Mouse (Mus musculus) midbrain, embryonic 14.5 days (tissue): ENCODE measurements around the gene Irf3. TPM values are rescaled to one million over a fixed set of nuclear protein-coding genes. Genes with fewer than 3 reads are reported as not detected.

ENCODE experiments used
- ATAC-seq: fragments of 200-750 bp; cut with Nextera tagmentation; 2 replicates; pipeline ENCODE4 v1.8.0; 2017; ENCODE audit warnings: moderate number of reproducible peaks, moderate library complexity; ENCODE audit not compliant: low FRiP score, low TSS enrichment
- DNase-seq: peaks from one replicate; pipeline ENCODE4 v3.0.0-alpha.2; 2015
- H3K27ac ChIP-seq: fragments of 300-500 bp; sonication (generic); replicated peaks from 2 replicates; pipeline ENCODE4 v1.5.1; 2014; ENCODE audit warnings: mild to moderate bottlenecking, low read depth, low read length, moderate library complexity
- H3K27me3 ChIP-seq: fragments of 300-500 bp; sonication (generic); 2 replicates; pipeline ENCODE4 v1.6.1; 2014; ENCODE audit warnings: low read length, control low read depth, mixed read lengths; ENCODE audit not compliant: control insufficient read depth, insufficient read depth
- H3K36me3 ChIP-seq: fragments of 300-500 bp; sonication (generic); 2 replicates; pipeline ENCODE4 v1.6.1; 2014; ENCODE audit warnings: low read length, control low read depth; ENCODE audit not compliant: control insufficient read depth, insufficient read depth
- H3K4me1 ChIP-seq: fragments of 300-500 bp; sonication (generic); 2 replicates; pipeline ENCODE4 v1.6.1; 2014; ENCODE audit warnings: mild to moderate bottlenecking, antibody characterized with exemption, low read length, control low read depth; ENCODE audit not compliant: control insufficient read depth, insufficient read depth
- H3K4me2 ChIP-seq: fragments of 300-500 bp; sonication (generic); 2 replicates; pipeline ENCODE4 v1.6.1; 2014; ENCODE audit warnings: mild to moderate bottlenecking, low read length, moderate library complexity
- H3K4me3 ChIP-seq: fragments of 300-500 bp; sonication (generic); replicated peaks from 2 replicates; pipeline ENCODE4 v1.5.1; 2014; ENCODE audit warnings: low read depth, low read length
- H3K9ac ChIP-seq: fragments of 300-500 bp; sonication (generic); replicated peaks from 2 replicates; pipeline ENCODE4 v1.6.1; 2014; ENCODE audit warnings: mild to moderate bottlenecking, low read length, moderate library complexity
- H3K9me3 ChIP-seq: fragments of 300-500 bp; sonication (generic); 2 replicates; pipeline ENCODE4 v1.6.1; 2016; ENCODE audit warnings: low read length, control low read depth, mixed read lengths; ENCODE audit not compliant: control insufficient read depth
- WGBS: fragments of 180-500 bp; shearing (Covaris S2); extraction: QIAGEN DNeasy Blood & Tissue Kit; methylation state at CpG from one replicate; pipeline ENCODE4 v1.1.7; 2014; 5-methylcytosine and 5-hydroxymethylcytosine counted together
- polyA plus RNA-seq: library from polyadenylated mRNA; unstranded; fragments of >200 nt; fragmentation: Nextera tagmentation; extraction: Ambion mirVana; gene quantifications from 2 replicates; pipeline ENCODE4 v1.2.1, GENCODE M21; 2014

Irf3 gene
- polyA plus RNA-seq, 1 experiment from 2014 or later: 46.7 TPM

GRCm38 (mm10) chr7:45040851-45041250 is 43.4 kb downstream of the Irf3 start:
- H3K4me1 ChIP-seq: no peaks in the 10 kb centered on the region
- ATAC-seq: no peak
- H3K27me3 ChIP-seq: no peaks in the 10 kb centered on the region
- no peaks in the 10 kb centered on the region for H3K9me3 ChIP-seq
- no peak overlapping the region for H3K27ac ChIP-seq
- no peak overlapping the region for H3K9ac ChIP-seq
- WGBS: 93% methylated on average over 9 of the region's 9 CpGs
- no peak overlapping the region for H3K4me3 ChIP-seq
- DNase-seq: no peak
- H3K4me2 ChIP-seq: no peak overlapping the region
- peaks cover 97% of the 10 kb centered on the region for H3K36me3 ChIP-seq

GRCm38 (mm10) chr7:45043307-45043706 is 45.9 kb downstream of the Irf3 start:
- Histone ChIP-seq H3K27ac (no peak overlapping the region), H3K4me3 (no peak overlapping the region), H3K36me3 (peaks cover 98% of the 10 kb centered on the region), H3K4me2 (no peak overlapping the region), H3K9me3 (no peaks in the 10 kb centered on the region), H3K9ac (no peak overlapping the region), H3K4me1 (no peaks in the 10 kb centered on the region), H3K27me3 (no peaks in the 10 kb centered on the region)
- no peak for DNase-seq
- 97% methylated on average over 14 of the region's 14 CpGs for WGBS
- no peak for ATAC-seq

- Histone ChIP-seq H3K27me3 (no peaks in the 10 kb centered on the region), H3K4me2 (no peak overlapping the region), H3K27ac (no peak overlapping the region), H3K36me3 (peaks cover 96% of the 10 kb centered on the region), H3K9me3 (no peaks in the 10 kb centered on the region), H3K4me3 (no peak overlapping the region), H3K4me1 (no peaks in the 10 kb centered on the region), H3K9ac (no peak overlapping the region)
- 95% methylated on average over 22 of the region's 22 CpGs for WGBS
- ATAC-seq (no peak), DNase-seq (no peak)
Observed at GRCm38 (mm10) chr7:45045741-45046140, 48.3 kb downstream of the Irf3 start.

GRCm38 (mm10) chr7:45046853-45047350 is 49.5 kb downstream of the Irf3 start:
- no peak for DNase-seq
- 96% methylated on average over 26 of the region's 26 CpGs for WGBS
- no peak overlapping the region for H3K4me3 ChIP-seq
- H3K9ac ChIP-seq: no peak overlapping the region
- no peak overlapping the region for H3K27ac ChIP-seq
- no peaks in the 10 kb centered on the region for H3K27me3 ChIP-seq
- H3K36me3 ChIP-seq: peaks cover 85% of the 10 kb centered on the region
- H3K4me1 ChIP-seq: no peaks in the 10 kb centered on the region; the same call in 1 of the 2 replicates
- no peaks in the 10 kb centered on the region for H3K9me3 ChIP-seq
- no peak overlapping the region for H3K4me2 ChIP-seq
- no peak for ATAC-seq

GRCm38 (mm10) chr7:45047491-45047890 is 50.0 kb downstream of the Irf3 start:
- no peaks in the 10 kb centered on the region; the same call in 1 of the 2 replicates for H3K4me1 ChIP-seq
- 98% methylated on average over 14 of the region's 14 CpGs for WGBS
- no peak for ATAC-seq
- no peaks in the 10 kb centered on the region for H3K27me3 ChIP-seq
- no peak overlapping the region for H3K4me3 ChIP-seq
- no peak for DNase-seq
- H3K36me3 ChIP-seq: peaks cover 79% of the 10 kb centered on the region
- no peaks in the 10 kb centered on the region for H3K9me3 ChIP-seq
- no peak overlapping the region for H3K9ac ChIP-seq
- H3K27ac ChIP-seq: no peak overlapping the region
- no peak overlapping the region for H3K4me2 ChIP-seq

- Histone ChIP-seq H3K36me3 (peaks cover 72% of the 10 kb centered on the region), H3K27me3 (no peaks in the 10 kb centered on the region), H3K4me2 (no peak overlapping the region), H3K4me1 (no peaks in the 10 kb centered on the region; the same call in 1 of the 2 replicates), H3K4me3 (no peak overlapping the region), H3K27ac (no peak overlapping the region), H3K9ac (no peak overlapping the region), H3K9me3 (no peaks in the 10 kb centered on the region)
- ATAC-seq (no peak), DNase-seq (no peak)
- WGBS: 93% methylated on average over 38 of the region's 38 CpGs
Observed at GRCm38 (mm10) chr7:45048001-45048890, 50.8 kb downstream of the Irf3 start.

GRCm38 (mm10) chr7:45048923-45049657 is 51.6 kb downstream of the Irf3 start:
- Histone ChIP-seq H3K27me3 (no peaks in the 10 kb centered on the region), H3K4me3 (no peak overlapping the region), H3K27ac (no peak overlapping the region), H3K36me3 (peaks cover 63% of the 10 kb centered on the region), H3K4me2 (no peak overlapping the region), H3K4me1 (peaks cover 6% of the 10 kb centered on the region; the same call in 1 of the 2 replicates), H3K9me3 (no peaks in the 10 kb centered on the region), H3K9ac (no peak overlapping the region)
- 94% methylated on average over 23 of the region's 23 CpGs for WGBS
- ATAC-seq (no peak), DNase-seq (no peak)

GRCm38 (mm10) chr7:45050945-45051600 is 53.6 kb downstream of the Irf3 start:
- Histone ChIP-seq H3K4me1 (peaks cover 9% of the 10 kb centered on the region; the same call in 1 of the 2 replicates), H3K9ac (peak overlapping the region; percentile 87; the same call in 1 of the 2 replicates), H3K4me2 (peak overlapping the region; percentile 97), H3K27ac (peak overlapping the region; percentile 97), H3K27me3 (no peaks in the 10 kb centered on the region), H3K36me3 (peaks cover 43% of the 10 kb centered on the region), H3K4me3 (peak overlapping the region; percentile 76), H3K9me3 (no peaks in the 10 kb centered on the region)
- WGBS: 2% methylated on average over 16 of the region's 16 CpGs
- DNase-seq (peak; percentile 95), ATAC-seq (peak; percentile 69)
